Mouse (Mus musculus): Measurements from ENCODE around the gene Arpc4. TPM values are rescaled to one million over a fixed set of nuclear protein-coding genes. Genes with fewer than 3 reads are reported as not detected.

Arpc4 gene
- total and polyA plus RNA-seq, 3 experiments: 150 to 314 (median 202) TPM

DNA sequence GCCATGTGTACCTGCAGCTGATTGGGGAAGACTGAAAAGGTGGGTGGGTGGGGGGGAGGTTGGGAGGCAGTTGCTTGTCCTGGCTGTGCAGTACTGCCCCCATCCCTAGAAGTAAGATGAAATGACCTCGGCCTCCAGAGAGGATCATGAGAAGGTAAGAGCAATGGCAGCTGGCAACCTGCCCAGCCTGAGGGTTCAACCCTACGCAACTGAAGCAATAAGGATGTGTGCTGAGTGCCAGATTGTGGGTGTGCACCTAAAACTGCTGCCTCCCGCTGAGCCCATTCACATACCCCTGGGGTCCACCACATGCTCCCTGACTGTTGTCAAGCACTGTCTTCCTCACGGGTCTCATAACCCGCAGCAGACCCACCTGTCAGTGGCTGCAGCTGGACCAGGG is 38.5 kb downstream of the Arpc4 start:
- H3K4me3 ChIP-seq (replicated peaks in 1 of 3; ENCODE audit: low read depth in 2 of 3, low read length in 2 of 3, poor library complexity in 1 of 3): no peak overlapping the region
- no peaks in the 10 kb centered on the region for H3K9me3 ChIP-seq (replicated peaks; ENCODE audit: low read length)
- no peak overlapping the region for H3K27ac ChIP-seq (ENCODE audit: insufficient read depth, low read depth)
- TF ChIP-seq JUN (IDR thresholded peaks at IDR 0.05; ENCODE audit: insufficient read depth, low read depth, low read length) (no peak), TCF12 (IDR thresholded peaks at IDR 0.05; ENCODE audit: low read depth, low read length) (no peak), E2F4 (IDR thresholded peaks at IDR 0.05; ENCODE audit: insufficient replicate concordance, low read depth, low read length) (no peak), MEF2A (IDR thresholded peaks at IDR 0.05; ENCODE audit: borderline replicate concordance, low read depth, low read length) (no peak), ETS1 (conservative IDR thresholded peaks at IDR 0.05; ENCODE audit: low read depth, low read length) (no peak), TBP (conservative IDR thresholded peaks at IDR 0.05; ENCODE audit: low read depth, low read length) (no peak), USF1 (IDR thresholded peaks at IDR 0.05; ENCODE audit: low read depth, low read length) (no peak), MAZ (IDR thresholded peaks at IDR 0.05; ENCODE audit: low read depth, low read length) (no peak)
- H3K36me3 ChIP-seq (replicated peaks in 1 of 2; ENCODE audit: control insufficient read depth in 1 of 2, insufficient read depth in 1 of 2, low read length in 1 of 2): peaks cover 46 to 59% of the 10 kb centered on the region in 2 experiments
- no peaks in the 10 kb centered on the region for H3K27me3 ChIP-seq (replicated peaks)
- H3K4me2 ChIP-seq (ENCODE audit: insufficient read depth, low read depth, poor library complexity, severe bottlenecking): no peak overlapping the region
- dilution Hi-C loops (cut with MboI; ENCODE audit: extremely low pct_ligation_motif_present, extremely low pct_unique_long_range_greater_than_20kb, low sequenced_read_pairs) (no loop called here), in situ Hi-C loops (cut with MboI; ENCODE audit: low pct_ligation_motif_present, low pct_unique_long_range_greater_than_20kb, low sequenced_read_pairs) (no loop called here)
- no peaks in the 10 kb centered on the region for H3K79me2 ChIP-seq (replicated peaks; ENCODE audit: control insufficient read depth, extremely low read depth, insufficient read depth, poor library complexity, severe bottlenecking)
- H3K4me1 ChIP-seq (ENCODE audit: control insufficient read depth in 1 of 2, insufficient read depth in 2 of 2): peaks cover 7 to 13% of the 10 kb centered on the region in 2 experiments; a peak in 3 of 4 replicates
- no peak for DNase-seq (ENCODE audit: extremely low read depth)
- H3K9ac ChIP-seq (ENCODE audit: insufficient read depth, low read depth): no peak overlapping the region

DNA sequence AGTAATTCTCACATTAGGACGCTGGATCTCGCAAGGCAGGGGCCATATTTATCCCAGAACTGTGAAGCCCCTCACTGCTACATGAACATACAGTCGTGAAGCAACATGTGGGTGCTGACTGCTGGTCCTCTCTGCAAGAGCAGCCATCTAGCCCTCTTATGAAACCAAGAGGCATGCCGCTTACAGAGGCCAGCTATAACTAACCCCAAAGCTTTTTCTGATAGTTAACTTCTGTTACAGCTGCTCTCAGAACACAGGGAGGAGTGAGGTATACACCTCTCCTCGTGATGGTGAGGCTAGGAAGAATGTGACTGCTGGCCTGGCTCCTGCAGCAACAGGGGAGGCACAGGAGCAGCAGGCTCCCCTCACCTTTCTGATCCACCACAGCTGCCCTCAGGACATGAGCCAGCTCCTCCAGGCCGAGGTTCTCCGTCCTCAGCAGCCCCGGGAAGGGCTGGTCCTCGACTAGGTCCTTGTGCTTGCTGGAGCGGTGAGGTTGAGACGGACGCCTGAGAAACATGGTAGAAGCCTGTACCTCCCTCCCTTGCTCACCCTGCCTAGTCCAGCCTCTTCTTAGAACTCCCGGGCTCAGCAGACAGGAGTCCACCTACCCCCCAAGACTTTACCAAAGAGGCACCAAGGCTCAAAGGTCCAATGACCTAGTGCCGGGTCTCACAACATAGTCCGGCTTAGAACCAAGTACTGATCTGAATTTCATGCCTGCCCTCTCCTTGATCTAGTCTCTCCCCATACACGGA is 40.7 kb downstream of the Arpc4 start:
- peak overlapping the region; percentile 82 for H3K4me2 ChIP-seq (ENCODE audit: insufficient read depth, low read depth, poor library complexity, severe bottlenecking)
- H3K79me2 ChIP-seq (replicated peaks; ENCODE audit: control insufficient read depth, extremely low read depth, insufficient read depth, poor library complexity, severe bottlenecking): no peaks in the 10 kb centered on the region
- H3K4me3 ChIP-seq (replicated peaks in 1 of 3; ENCODE audit: low read depth in 2 of 3, low read length in 2 of 3, poor library complexity in 1 of 3): peak overlapping the region; percentile 60 to 85 (median 76)
- TF ChIP-seq SIN3A (IDR thresholded peaks at IDR 0.05; ENCODE audit: low read length) (0 out of 2 replicates have a peak, but pooled peaks have one; percentile 15), POLR2A (IDR thresholded peaks at IDR 0.05; ENCODE audit: low read depth, low read length) (no peak)
- H3K9me3 ChIP-seq (replicated peaks; ENCODE audit: low read length): no peaks in the 10 kb centered on the region
- no peak overlapping the region for H3K27ac ChIP-seq (ENCODE audit: insufficient read depth, low read depth)
- in situ Hi-C loops (cut with MboI; ENCODE audit: low pct_ligation_motif_present, low pct_unique_long_range_greater_than_20kb, low sequenced_read_pairs): no loop called here
- peak overlapping the region; percentile 80 for H3K9ac ChIP-seq (ENCODE audit: insufficient read depth, low read depth)
- H3K36me3 ChIP-seq (replicated peaks in 1 of 2; ENCODE audit: control insufficient read depth in 1 of 2, insufficient read depth in 1 of 2, low read length in 1 of 2): peaks cover 27 to 38% of the 10 kb centered on the region in 2 experiments
- DNase-seq (ENCODE audit: extremely low read depth): no peak
- dilution Hi-C loops (cut with MboI; ENCODE audit: extremely low pct_ligation_motif_present, extremely low pct_unique_long_range_greater_than_20kb, low sequenced_read_pairs): no loop called here
- no peaks in the 10 kb centered on the region for H3K27me3 ChIP-seq (replicated peaks)
- H3K4me1 ChIP-seq (ENCODE audit: control insufficient read depth in 1 of 2, insufficient read depth in 2 of 2): peaks cover 7 to 13% of the 10 kb centered on the region in 2 experiments; a peak in 3 of 4 replicates

DNA sequence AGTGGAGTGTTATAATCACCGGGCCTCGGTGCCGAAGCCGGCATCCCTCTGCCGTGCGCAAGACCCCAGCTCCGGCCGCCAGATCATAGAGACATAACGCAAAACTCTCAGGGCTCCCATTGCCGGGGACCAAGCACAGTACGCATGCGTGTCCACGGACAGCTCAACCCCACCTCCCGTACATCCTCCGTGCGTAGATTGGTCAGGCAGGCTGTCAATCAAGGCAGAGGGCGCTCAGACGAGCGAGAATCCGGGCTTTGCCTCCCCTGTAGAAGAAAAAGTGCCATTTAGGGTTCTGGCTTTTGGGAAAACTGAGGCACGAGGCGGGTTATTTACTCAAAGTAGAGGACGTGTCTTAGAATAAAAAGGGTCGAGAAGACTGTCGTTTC is 41.3 kb downstream of the Arpc4 start, which contains the start of gene Rpusd3:
Gene Rpusd3 (minus strand): TSS at position 142 of the 389 bp plus-strand sequence.
- Histone ChIP-seq H3K4me3 (replicated peaks in 1 of 3; ENCODE audit: low read depth in 2 of 3, low read length in 2 of 3, poor library complexity in 1 of 3) (peak within 1 kb of the TSS; percentile 60 to 85 (median 76)), H3K9ac (ENCODE audit: insufficient read depth, low read depth) (peak within 1 kb of the TSS; percentile 80), H3K4me1 (ENCODE audit: control insufficient read depth in 1 of 2, insufficient read depth in 2 of 2) (peaks cover 7 to 13% of the 10 kb centered on the region in 2 experiments; a peak in 3 of 4 replicates), H3K36me3 (replicated peaks in 1 of 2; ENCODE audit: control insufficient read depth in 1 of 2, insufficient read depth in 1 of 2, low read length in 1 of 2) (peaks cover 21 to 32% of the 10 kb centered on the region in 2 experiments), H3K9me3 (replicated peaks; ENCODE audit: low read length) (no peaks in the 10 kb centered on the region), H3K27me3 (replicated peaks) (no peaks in the 10 kb centered on the region), H3K4me2 (ENCODE audit: insufficient read depth, low read depth, poor library complexity, severe bottlenecking) (peak within 1 kb of the TSS; percentile 84), H3K79me2 (replicated peaks; ENCODE audit: control insufficient read depth, extremely low read depth, insufficient read depth, poor library complexity, severe bottlenecking) (no peaks in the 10 kb centered on the region), H3K27ac (ENCODE audit: insufficient read depth, low read depth) (peak within 1 kb of the TSS; percentile 31)
- in situ Hi-C loops (cut with MboI; ENCODE audit: low pct_ligation_motif_present, low pct_unique_long_range_greater_than_20kb, low sequenced_read_pairs): no loop called here
- dilution Hi-C loops (cut with MboI; ENCODE audit: extremely low pct_ligation_motif_present, extremely low pct_unique_long_range_greater_than_20kb, low sequenced_read_pairs): no loop called here
- DNase-seq (ENCODE audit: extremely low read depth): peak; percentile 99
- TF ChIP-seq HCFC1 (IDR thresholded peaks at IDR 0.05; ENCODE audit: low read depth, low read length) (peak; percentile 64), USF2 (conservative IDR thresholded peaks at IDR 0.05; ENCODE audit: low read depth, low read length) (no peak), CHD2 (IDR thresholded peaks at IDR 0.05; ENCODE audit: low read length) (peak; percentile 80), POLR2AphosphoS2 (IDR thresholded peaks at IDR 0.05; ENCODE audit: low read depth, low read length) (no peak), ELF1 (IDR thresholded peaks at IDR 0.05; ENCODE audit: low read depth, low read length) (peak; percentile 46; the same call in 1 of the 2 replicates), ZMIZ1 (IDR thresholded peaks at IDR 0.05; ENCODE audit: low read depth, low read length) (no peak; the same call in 1 of the 2 replicates), E2F4 (IDR thresholded peaks at IDR 0.05; ENCODE audit: insufficient replicate concordance, low read depth, low read length) (0 out of 2 replicates have a peak, but pooled peaks have one; percentile 32), TBP (conservative IDR thresholded peaks at IDR 0.05; ENCODE audit: low read depth, low read length) (0 out of 2 replicates have a peak, but pooled peaks have one; percentile 57), MAX (IDR thresholded peaks at IDR 0.05; ENCODE audit: low read length) (0 out of 2 replicates have a peak, but pooled peaks have one; percentile 9), RAD21 (IDR thresholded peaks at IDR 0.05; ENCODE audit: low read depth, low read length) (no peak), TCF12 (IDR thresholded peaks at IDR 0.05; ENCODE audit: low read depth, low read length) (0 out of 2 replicates have a peak, but pooled peaks have one; percentile 40), ZNF384 (IDR thresholded peaks at IDR 0.05; ENCODE audit: low read depth, low read length) (0 out of 2 replicates have a peak, but pooled peaks have one; percentile 19), MYC (IDR thresholded peaks at IDR 0.05; ENCODE audit: low read depth, low read length) (peak; percentile 19; the same call in 1 of the 2 replicates), POLR2A (IDR thresholded peaks at IDR 0.05; ENCODE audit: low read depth, low read length) (peak; percentile 77), NRF1 (IDR thresholded peaks at IDR 0.05; ENCODE audit: low read depth, low read length) (peak; percentile 98), NELFE (IDR thresholded peaks at IDR 0.05; ENCODE audit: low read depth, low read length) (peak; percentile 67; the same call in 1 of the 2 replicates)
